Mouse (Mus musculus) layer of hippocampus, adult 9-10 months (tissue): Measurements from ENCODE around the gene Pcmt1.
"Not testable (repeated sequence)": the region's sequence is repeated elsewhere in the genome, so short reads cannot be mapped to it uniquely, and the experiment has no call there.

ENCODE experiments used
- DNase-seq: peaks from one replicate; pipeline ENCODE4 v3.0.0; 2022; ENCODE audit warnings: low spot score

The Pcmt1 gene

GRCm38 (mm10) chr10:7640366-7640765 lies 40.6 kb downstream of the Pcmt1 start:
- DNase-seq: no peak

GRCm38 (mm10) chr10:7630951-7631720 lies 49.8 kb downstream of the Pcmt1 start:
- DNase-seq: no peak

GRCm38 (mm10) chr10:7630286-7630685 lies 50.6 kb downstream of the Pcmt1 start:
- no peak for DNase-seq

GRCm38 (mm10) chr10:7629092-7629491 lies 51.8 kb downstream of the Pcmt1 start:
- DNase-seq: no peak

GRCm38 (mm10) chr10:7623861-7624518 lies 56.9 kb downstream of the Pcmt1 start:
- no peak for DNase-seq

GRCm38 (mm10) chr10:7622378-7622777 lies 58.6 kb downstream of the Pcmt1 start:
- no peak for DNase-seq

- DNase-seq: no peak
These were observed 60.2 kb downstream of the Pcmt1 start for GRCm38 (mm10) chr10:7620723-7621122.

- DNase-seq: no peak
These were observed 61.1 kb downstream of the Pcmt1 start for GRCm38 (mm10) chr10:7619821-7620241.

GRCm38 (mm10) chr10:7617556-7617955 lies 63.4 kb downstream of the Pcmt1 start:
- DNase-seq: not testable (repeated sequence)

GRCm38 (mm10) chr10:7617146-7617545 lies 63.8 kb downstream of the Pcmt1 start:
- DNase-seq: not testable (repeated sequence)

- DNase-seq: no peak
These were observed 66.1 kb downstream of the Pcmt1 start for GRCm38 (mm10) chr10:7614834-7615233.

GRCm38 (mm10) chr10:7612210-7612609 lies 68.7 kb downstream of the Pcmt1 start:
- DNase-seq: not testable (repeated sequence)

GRCm38 (mm10) chr10:7611647-7612046 lies 69.3 kb downstream of the Pcmt1 start:
- no peak for DNase-seq

GRCm38 (mm10) chr10:7608611-7609010 lies 72.3 kb downstream of the Pcmt1 start:
- no peak for DNase-seq

GRCm38 (mm10) chr10:7606437-7606836 lies 74.5 kb downstream of the Pcmt1 start:
- no peak for DNase-seq

- no peak for DNase-seq
These were observed 75.8 kb downstream of the Pcmt1 start for GRCm38 (mm10) chr10:7605168-7605567.

GRCm38 (mm10) chr10:7600647-7601046 lies 80.3 kb downstream of the Pcmt1 start:
- peak; percentile 58 for DNase-seq

- no peak for DNase-seq
These were observed 82.8 kb downstream of the Pcmt1 start for GRCm38 (mm10) chr10:7598177-7598576.

- no peak for DNase-seq
These were observed 84.7 kb downstream of the Pcmt1 start for GRCm38 (mm10) chr10:7596251-7596650.

GRCm38 (mm10) chr10:7594797-7595196 lies 86.1 kb downstream of the Pcmt1 start:
- DNase-seq: no peak

- no peak for DNase-seq
These were observed 90.1 kb downstream of the Pcmt1 start for GRCm38 (mm10) chr10:7590792-7591191.

- DNase-seq: no peak
These were observed 90.7 kb downstream of the Pcmt1 start for GRCm38 (mm10) chr10:7590234-7590689.

- DNase-seq: peak; percentile 57
These were observed 91.2 kb downstream of the Pcmt1 start, which contains the start of gene Lrp11 for GRCm38 (mm10) chr10:7589592-7590233. Gene Lrp11 (plus strand): TSS chr10:7589800.
